Mouse (Mus musculus) testis, postnatal 14 days (tissue): Measurements from ENCODE around the gene Gm11733.
A peak's percentile ranks its signal among the peaks of the same experiment; 100 is the strongest.
"Not testable (repeated sequence)": the region's sequence is repeated elsewhere in the genome, so short reads cannot be mapped to it uniquely, and the experiment has no call there.

ENCODE experiments used
- DNase-seq: peaks from one replicate; pipeline ENCODE4 v3.0.0; 2021; ENCODE audit warnings: low spot score

Gm11733 gene

DNA sequence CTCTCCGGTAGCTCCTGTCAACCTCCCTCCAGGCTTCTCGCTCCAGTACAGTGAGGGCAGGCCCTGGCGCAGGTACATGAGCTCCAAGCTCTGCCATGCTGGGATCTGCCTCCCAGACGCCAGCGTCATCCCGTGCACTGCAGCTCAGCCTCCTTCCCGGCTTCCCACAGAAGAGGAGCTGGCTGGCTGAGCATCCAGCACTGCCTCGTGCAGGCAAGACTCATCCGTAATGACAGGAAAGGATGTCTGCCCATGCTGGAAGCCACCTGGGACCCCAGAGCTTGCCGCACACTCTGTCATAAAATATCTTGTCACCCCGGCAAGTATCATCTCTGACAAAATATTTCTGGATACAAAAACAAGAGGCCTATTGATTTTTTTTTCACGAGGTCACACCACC lies at the start of gene Gm11733:
Gm11733 (plus strand) TSS at position 171 of the 400 bp plus-strand sequence.
- no peak for DNase-seq

DNA sequence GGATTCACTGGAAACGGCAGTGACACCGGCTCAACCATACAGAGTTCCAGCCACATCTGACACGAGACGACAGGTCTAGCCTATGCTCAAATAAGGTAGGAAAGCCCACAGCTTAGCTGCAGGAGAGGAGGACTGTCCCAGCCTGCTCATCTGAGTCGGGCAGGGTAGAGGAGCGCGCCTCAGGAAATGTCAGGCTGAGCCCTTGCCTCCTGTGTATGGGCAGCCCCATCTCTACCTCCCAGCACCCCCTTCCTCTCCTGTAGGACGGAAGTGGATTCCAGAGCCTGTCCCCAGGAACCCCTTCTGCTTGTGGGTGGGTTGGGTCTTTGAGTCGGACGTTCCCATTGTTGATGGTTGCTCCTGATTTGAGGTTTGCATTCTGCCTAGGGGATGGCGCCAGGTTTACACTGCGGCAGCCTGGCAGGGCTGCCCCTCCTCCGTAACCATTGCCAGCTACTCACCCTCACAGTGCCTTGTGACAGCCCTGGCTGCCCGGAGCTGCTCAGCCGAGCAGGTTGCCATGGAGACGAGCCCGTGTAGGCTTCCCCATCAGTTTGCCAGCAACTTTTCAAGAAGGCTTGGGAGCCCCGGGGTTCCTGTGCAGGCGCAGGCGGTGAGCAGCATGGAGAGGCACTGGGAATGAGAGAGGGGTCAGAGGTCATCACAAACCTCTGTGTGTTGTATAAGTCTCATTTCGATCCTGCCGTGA lies 47.6 kb upstream of the Gm11733 start:
- peak; percentile 16 for DNase-seq

DNA sequence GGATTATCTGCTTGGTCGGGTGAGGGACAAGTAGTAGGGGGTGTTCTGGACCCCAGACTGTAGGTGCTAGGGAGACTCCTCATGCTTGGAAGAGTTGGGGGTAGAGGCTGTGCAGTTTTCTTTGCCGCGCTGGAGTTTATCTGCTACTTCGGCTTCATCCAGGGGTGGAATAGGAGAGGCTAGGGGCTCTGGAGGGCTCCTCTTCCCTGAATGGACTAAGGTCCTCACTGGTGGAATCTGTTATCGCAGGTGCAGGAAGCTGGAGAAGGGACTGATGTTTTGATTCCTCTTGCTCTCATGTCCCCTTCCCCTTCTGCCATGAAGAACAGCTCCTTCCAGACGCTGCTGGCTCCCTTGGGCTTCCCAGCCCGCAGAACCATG lies 47.1 kb upstream of the Gm11733 start:
- DNase-seq, result no peak

DNA sequence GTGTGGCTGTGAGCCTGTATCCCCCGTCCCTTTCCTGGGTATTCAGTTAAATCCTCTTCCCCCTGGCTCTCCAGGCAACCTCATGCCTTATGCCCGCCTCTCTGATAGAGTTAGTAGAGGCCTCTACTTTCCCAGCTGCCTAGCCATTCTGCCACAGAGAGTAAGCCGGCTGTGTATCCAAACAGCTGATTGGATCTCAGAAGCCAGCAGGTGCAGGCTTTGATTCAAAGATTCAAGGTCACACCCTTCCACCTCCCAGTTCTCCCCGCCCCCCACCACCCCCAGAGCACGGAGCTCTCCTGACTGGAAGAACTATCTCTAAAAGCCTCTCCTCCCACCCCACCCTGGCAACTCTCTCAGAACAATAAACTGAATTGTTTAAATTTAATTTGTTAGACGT lies 45.8 kb upstream of the Gm11733 start:
- no peak for DNase-seq

DNA sequence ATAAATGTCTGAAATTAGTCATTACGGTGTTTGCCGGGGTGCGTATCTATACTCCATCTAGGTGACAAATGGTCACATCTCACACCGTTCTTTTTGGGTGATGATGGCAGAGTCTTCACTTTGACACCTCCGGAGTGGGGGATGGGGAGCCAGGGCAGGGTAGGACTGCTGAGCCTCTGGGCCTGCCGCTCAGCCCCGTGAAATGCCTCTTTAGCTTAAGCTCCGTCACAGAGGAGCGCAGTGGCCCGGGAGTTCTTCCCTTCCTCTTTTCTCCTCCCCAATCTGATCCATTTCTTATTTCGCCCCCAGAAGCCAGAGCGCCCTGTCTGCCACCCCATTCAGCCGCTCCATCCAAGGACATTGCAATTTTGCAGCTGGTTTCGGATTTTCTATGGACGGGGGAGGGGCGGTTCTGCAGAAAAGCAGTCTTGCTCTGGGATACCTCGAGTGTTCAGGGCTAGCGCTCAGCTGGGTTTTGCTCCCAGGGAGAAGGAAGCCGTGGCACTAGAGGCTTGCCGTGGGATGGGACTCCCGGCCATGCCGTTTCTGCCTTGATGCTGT lies 43.2 kb upstream of the Gm11733 start:
- no peak for DNase-seq

DNA sequence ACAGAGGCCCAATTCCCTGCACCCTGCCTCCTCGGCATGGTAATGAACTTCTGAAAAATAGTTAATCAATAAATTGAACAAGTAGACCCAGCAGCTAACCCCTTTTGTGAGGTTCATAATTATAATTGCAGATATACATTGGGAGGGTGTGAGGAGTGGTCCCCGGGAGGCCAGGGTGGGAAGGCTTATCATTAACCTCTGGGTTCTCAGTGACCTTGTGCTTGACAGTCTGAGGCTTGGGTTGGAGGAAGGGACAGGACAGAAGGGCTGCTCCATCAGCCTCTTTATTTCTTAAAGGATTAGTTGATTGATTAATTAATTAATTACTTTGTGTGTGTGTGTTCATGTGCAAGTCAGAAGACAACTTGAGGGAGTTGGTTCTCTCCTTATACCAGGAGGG lies 40.1 kb upstream of the Gm11733 start:
- no peak for DNase-seq

DNA sequence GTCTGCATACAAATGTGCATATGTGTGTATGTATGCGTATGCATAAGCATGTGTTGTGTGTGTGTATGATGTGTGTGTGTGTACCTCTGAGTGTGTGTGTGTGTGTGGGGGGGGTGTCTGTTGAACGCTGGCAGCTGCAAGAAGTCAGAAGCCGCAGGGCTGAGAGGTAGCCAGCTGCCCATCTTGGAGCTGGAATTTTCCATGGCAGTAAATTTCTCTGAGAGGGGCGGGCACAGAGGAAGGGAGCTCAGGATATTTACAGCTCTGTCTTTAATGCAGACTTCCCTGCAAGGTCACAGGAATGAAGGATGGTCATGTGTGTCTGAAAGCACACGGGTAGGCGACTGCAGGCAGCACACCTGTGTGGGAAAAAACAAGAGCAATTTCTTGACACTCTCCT lies 38.5 kb upstream of the Gm11733 start:
- no peak for DNase-seq

DNA sequence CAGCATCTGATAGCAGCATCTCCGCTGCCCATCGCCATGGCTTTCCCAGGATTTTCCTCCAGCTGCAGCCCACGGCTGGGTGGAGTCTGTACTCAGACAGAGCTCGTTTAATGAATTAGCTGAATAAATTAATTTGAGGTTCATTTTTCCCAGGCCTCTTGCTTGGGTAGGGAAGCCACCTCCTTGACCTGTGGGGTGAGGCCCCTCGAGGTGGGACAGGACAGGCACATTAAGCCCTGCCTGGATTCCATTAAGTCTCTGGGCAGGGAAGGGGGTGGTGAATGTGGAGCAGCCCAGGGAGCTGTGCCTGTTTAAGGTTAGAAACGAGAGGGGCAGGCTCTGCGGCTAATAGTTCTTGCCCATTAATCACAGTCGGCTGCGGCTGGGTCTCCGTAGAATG lies 30.1 kb upstream of the Gm11733 start:
- no peak for DNase-seq

DNA sequence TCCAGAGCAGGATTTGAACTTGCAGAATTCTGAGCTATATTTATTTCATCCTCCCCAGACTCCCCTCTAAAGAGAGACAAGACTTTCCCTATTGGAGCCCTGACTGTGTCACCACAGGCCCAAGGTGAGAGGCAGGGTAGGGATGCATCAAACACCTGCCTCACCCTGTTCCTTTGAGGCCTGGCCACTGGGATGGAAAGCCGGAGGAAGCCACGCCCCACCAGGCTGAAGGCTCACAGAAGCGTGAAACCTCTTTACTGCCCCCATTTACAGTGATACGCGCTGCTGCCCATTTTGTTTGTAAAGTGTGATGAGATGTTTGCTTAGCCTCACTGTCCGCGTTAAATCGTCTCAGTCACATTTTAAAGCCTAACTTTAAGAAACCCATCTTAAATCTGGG lies 25.0 kb upstream of the Gm11733 start:
- no peak for DNase-seq

DNA sequence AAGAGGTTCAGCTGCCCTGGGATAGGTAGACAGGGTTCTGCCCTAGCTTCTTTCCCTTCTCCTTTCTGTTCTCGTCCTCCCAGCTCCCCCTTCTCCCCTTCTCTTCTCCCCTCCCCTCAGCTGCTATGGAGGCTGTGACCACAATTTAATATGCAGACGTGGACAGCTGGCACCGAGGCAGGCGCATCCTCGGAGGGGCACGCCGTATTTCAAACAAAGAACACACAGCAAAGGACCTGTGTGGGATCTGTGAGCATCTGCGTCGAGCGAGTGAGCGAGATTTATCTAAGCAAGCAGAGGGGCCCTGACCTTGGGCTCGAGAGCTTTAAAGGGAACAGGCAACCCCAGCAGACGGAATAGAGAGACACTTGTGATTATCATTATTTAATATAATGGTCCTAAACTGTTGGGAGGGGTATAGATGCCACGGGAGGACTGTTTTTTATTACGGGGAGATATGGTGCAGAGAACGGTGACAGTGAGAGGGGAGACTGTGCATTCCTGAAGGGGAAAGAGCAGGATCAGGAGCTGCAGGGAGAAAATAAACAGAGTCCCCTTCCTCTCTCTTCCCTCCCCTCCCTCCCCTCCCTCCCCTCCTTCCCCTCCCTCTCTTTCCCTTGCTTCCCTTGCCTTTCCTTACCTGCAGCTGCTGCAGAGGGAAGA lies 21.8 kb upstream of the Gm11733 start:
- no peak for DNase-seq

DNA sequence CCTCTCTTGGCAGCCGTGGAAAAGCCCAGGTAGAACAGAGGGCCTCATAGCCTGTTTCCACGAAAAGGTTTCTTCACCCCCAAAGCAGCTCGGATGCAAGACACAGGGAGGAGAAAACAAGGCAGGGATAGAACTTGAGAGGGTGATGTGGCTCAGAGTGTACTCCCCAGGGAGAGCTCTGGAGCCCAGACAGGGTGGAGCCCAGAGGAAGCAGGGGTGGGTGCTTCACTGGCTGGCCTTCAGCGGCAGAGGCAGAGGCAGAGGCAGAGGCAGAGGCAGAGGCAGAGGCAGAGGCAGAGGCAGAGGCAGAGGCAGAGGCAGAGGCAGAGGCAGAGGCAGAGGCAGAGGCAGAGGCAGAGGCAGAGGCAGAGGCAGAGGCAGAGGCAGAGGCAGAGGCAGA lies 20.8 kb upstream of the Gm11733 start:
- not testable (repeated sequence) for DNase-seq

DNA sequence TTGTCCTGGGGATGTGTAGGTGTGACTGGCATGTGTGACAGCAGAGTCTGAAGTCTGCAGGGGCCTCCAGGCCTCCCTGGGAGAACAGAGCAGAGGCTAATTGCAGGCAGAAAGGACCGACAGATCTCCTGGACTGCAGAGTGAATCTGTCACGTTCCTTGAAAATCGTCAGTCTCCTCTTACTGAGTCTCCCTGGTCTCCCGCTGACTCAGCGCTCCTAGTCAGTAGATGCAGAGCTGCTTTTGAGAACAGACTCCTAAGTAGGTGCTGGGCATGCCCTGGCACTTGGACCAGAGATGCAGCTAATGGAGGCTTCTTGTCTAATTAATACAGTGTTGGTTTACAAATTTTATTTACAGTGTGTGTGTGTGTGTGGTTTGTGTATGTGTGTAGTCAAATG lies 17.9 kb upstream of the Gm11733 start:
- DNase-seq, result no peak

DNA sequence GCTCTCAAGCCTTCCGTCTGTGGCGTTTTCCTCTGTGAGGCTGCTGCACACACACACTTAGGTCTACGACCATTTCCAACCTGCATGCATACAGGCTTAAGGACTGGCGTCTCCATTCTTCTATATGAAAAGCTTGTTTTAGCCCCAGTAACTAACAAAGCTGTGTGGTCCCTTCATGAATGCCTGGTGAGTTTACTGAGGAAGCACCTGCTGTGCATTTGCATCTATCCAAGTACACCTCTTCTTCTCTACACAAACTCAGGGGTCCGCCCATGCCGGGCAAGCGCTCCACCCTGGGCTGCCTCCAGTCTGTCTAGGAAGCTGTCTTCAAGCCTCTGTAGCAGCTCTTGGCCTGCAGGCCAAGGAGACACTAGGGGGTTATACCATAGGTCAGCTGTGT lies 17.3 kb upstream of the Gm11733 start:
- DNase-seq, result no peak

DNA sequence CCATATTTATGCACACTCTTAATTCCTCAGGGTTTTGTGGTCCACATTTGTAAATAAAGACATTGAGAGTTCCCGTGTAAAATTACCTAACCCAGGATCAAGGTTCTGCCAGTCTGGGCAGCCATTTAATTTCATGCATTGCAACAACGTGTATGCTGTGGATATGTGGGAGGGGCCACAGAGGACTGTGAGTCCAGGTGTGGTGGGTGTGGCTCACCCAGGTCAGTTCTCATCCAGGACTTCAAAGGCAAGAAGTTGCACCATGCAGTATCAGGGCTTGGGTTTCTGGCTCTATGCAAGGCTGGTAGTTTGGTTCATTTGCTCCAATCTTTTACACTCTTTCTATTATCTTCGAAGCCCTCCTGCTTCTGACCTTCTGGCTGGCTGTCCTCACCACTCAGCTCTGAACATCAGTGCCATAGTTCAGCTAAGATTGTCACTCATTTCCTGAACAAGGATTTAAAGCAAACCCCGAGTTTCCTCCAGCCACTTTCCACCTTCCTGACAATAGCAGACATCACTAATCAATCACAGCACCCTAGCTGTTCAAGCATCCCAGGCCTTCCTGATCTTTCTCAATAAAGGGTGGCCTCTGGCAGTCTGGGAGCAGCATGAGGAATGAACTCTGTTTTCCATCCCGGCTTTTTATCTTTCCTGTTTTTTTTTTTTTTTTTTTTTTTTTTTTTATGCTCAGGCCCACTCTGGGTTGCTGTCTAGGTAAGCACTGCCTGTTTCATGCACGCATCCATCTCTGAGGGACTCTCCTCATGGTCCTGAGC lies 15.4 kb upstream of the Gm11733 start:
- no peak for DNase-seq

DNA sequence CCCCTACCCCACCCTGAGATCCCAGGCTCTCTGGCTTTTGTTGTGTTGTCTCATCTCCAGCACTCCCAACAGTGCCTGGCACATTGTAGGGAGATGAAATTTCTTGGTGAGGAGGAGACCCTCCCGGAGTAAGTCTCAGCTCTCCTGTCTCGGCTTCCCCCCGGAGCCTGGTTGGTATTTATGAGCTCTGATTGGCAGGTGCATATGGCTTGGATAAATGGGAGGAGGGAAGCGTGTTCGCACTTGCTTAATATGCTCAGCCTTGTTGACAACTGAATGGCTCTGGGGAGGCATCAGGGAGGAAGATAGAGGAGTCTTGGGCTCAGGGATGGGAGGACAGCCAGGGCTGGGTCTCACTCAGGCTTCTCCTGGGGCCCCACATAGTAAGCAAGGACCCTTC lies 14.4 kb upstream of the Gm11733 start:
- DNase-seq, result no peak

DNA sequence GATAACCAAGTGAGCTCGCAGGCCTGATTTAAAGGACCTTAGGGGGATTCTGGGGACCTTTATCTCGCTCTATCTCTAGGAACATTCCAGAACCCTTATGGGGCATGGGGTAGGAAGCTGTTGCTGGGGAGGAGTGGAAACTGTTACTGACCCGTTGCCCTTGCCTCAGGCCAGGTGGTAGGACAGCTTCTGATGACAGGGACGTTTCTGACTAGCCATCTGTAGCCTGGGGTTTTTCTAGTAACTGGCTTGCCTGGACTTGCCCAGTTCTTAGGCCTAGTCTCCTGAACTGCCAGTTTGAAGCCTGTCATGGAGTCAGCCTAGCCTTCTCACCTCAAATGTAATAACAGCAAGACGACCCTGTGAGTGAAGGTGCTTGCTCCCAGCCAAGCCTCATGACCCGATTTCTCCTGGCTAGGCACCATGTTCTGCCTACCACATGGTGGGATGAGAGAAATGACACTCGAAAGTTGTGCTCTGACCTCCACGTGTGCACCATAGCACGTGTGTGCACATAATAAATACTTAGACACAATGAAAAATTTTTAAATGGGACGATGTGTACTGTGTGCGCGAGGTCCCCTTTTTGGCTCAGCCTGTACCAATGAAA lies 13.5 kb upstream of the Gm11733 start:
- DNase-seq, result no peak

DNA sequence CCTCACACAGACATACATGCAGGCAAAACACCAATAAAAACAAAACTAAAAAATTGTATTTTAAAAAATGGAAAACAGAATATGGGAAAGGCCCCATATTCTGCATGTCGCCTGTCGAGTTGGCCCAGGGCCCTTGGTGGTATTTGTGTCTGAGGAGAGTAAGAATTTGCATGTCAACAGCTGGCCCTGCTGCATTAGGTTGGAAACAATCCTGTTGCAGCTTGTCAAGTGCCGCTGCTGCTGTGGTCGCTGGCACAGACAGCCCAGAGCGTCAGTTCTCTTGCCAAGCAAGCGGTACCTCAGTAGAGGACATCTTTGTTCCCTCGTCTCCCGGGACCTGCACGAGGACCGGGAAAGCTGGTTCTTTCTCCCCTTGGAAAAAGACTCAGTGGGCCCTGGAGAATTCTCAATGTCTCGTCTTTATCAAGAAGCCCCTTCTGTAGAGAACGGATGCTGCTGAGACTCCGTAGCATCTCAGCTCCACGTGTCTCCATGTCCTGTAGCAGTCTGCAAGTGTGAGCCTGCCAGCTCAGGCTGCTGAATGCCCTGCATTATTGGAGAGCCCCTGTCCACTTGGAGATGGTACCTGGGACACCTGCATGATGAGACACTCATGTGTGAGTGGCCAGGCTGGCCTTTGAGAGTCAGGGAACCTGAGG lies 12.4 kb upstream of the Gm11733 start:
- DNase-seq, result no peak

DNA sequence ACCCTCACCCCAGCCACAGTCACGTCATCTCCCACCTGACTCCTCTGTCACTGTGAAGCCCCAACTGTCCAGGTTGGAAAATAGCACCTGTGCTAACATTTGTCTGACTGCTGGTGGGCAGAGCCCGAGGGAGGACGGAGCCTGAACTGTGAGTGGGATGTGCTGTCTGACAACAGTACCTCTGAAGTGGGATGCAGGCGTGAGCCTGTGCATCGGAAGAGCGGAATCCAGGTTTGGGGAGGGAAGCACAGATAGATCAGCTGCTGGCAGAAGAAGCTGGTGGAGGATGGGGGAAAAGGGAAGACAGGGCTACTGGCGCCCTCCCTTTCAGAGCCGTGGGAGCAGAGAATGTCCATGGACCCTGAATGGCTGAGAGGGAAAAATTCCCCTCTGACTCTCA lies 11.3 kb upstream of the Gm11733 start:
- no peak for DNase-seq

DNA sequence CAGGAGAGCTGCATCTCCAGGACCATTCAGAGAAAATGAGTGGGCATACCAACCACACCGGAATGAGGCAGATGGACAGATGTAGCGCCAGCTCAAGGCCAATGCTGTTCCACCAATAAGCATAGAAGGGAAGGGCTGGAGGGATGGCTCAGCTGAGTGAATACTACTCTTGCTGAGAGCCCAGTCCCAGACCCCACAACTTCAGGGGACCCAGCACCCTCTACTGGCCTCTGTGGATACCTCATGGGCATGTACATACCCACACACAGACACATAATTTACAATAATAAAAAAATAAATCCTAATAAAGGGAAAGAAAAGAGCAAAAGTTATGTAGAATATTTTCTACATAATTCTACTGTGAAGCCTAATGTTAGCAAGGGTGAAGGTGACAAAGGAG lies 9.0 kb upstream of the Gm11733 start:
- DNase-seq, result no peak

DNA sequence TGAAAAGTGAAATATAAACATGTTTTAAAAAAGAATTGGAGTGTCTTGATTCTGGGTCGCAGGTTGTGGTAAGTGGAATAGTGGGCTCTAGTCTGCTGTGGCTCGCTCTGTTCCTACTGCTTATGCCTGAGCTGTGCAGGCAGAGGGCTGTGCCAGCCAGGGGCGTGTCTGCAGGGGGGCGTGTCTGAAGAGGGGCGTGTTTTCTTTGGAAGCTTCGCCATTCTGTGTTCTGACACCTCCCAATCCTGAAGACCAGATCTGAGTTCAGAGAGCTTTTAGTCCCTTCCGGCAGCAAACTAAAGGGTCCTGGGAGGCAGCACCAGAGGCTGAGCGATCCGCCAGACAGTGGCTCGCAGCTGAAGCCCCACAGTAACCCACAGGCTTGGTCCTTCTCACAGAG lies 8.5 kb upstream of the Gm11733 start:
- no peak for DNase-seq

DNA sequence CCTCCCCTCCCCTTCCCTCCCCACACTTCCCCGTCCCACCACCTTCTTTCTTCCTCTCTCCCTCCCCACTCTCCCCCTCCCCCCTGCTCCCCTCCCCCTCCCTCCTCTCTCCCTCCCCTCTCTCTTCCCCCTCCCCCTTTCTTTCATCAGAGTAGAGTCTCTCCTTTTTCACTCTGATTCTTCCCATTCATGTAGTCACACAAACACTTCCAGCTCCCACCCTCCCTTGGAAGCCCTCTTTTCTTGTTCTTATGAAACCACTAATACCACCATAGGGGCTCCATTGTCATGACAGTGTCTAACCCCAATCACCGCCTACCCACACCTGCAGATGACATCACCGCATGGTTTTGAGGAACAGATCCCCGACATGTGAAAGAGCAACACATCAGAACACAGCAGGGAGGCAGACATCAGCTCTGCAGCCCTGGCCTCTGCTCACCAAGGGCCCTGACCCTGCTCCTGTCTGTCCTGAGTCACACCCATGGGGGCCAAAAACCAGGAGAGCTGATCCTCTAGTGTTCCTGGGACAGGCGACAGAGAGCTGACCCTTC lies 7.5 kb upstream of the Gm11733 start:
- no peak for DNase-seq
